Mouse (Mus musculus): ENCODE results near the gene Fam107b.

DNA sequence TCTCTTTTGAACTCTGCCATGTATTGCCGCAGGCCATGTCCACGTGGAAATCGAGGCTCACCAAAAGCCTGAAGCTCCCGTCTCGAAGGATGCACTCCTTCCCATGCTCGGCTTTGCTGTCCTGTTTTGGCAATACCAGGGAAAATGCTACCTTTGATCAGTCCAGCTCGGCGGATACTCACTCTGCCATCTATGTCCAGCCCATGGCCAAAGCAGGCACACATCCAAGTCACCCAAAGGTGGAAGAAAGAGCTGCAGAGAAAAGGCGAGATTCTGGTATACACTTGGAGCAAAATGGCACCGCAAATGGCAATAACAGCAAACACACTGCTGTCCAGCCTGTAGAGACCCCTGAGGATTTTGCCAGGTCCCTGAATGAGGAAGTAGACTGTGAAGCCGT, 318 bp downstream of the Fam107b start:
- TF ChIP-seq CTCF (conservative IDR thresholded peaks at IDR 0.05; ENCODE audit: low read length) (no peak), NANOG (IDR thresholded peaks at IDR 0.05; ENCODE audit: borderline replicate concordance, low read length) (no peak), POU5F1 (IDR thresholded peaks at IDR 0.05; ENCODE audit: borderline replicate concordance, low read length) (no peak)

Data from E14TG2a.4 (cell line).